8 mouse cellular contexts compared by ENCODE assay signal in the genomic region with DNA sequence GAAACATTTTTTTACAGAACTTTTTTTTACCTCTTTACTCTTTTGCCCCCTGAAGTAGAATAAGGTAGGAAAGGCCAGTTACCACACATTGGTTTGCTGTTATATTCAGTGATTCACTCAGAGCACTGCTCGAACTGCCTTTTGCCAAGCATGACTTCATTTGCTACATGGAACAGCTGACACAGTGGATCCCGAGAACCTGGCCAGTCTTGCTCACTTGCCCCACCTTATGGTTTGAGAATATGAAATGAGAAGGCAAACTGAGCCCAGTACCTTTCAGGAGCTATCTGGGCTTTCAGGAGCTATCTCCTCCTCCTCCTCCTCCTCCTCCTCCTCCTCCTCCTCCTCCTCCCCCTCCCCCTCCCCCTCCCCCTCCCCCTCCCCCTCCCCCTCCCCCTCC. TPM values are rescaled to one million over a fixed set of nuclear protein-coding genes. Genes with fewer than 3 reads are reported as not detected.
DNase-seq lines count a peak whose midpoint lies in the region; ATAC-seq and TF ChIP-seq lines count a peak whose summit lies in the region.

No protein-coding gene starts in this region.

- TF ChIP-seq CTCF in gastrocnemius, adult 2 months (IDR thresholded peaks at IDR 0.05) = peak; percentile 58

- H3K4me3 ChIP-seq in gastrocnemius, adult 2 months = no peak overlapping the region

- DNase-seq in gastrocnemius, adult 2 months = peak; percentile 71
- no peak for DNase-seq in gastrocnemius, postnatal 4 days (ENCODE audit: low spot score in 2 of 2)
- peak; percentile 25 for DNase-seq in urinary bladder, postnatal 25 days (ENCODE audit: low spot score)
- no peak for DNase-seq in urinary bladder, adult 18-20 months (ENCODE audit: low spot score in 2 of 2)
- DNase-seq in gastrocnemius, adult 8-10 months (ENCODE audit: low spot score in 2 of 2) = peak; percentile 15 to 33
- DNase-seq in ovary, postnatal 14 days (ENCODE audit: low spot score) = no peak

- H3K27ac ChIP-seq in gastrocnemius, adult 2 months = peak overlapping the region; percentile 73

- ATAC-seq in megakaryocyte progenitor cell, adult 5-6 weeks (replicated peaks; ENCODE audit: poor library complexity) = peak; percentile 71
- ATAC-seq in inflammation-experienced regulatory T-cells, adult 6 months = no peak

- intact Hi-C loops in gastrocnemius, adult 2 months (cut with DNase I) = no loop called here

RNA-seq across cellular contexts. Expression of gene Ppp6r2, which starts 22.2 kb away (rescaled TPM):
- 10 to 100 TPM; 90.7 to 94.1 TPM for total RNA-seq in gastrocnemius, adult 2 months (2021)
- 10 to 100 TPM; 64.2 to 70.0 TPM for total RNA-seq in gastrocnemius, postnatal 4 days (2021)
- total RNA-seq in gastrocnemius, adult 8-10 months (2022) = 100 to 1,000 TPM in 3 of 4 experiments, 10 to 100 TPM in 1; 97.2 to 102 (median 101) TPM
- total RNA-seq in megakaryocyte progenitor cell, adult 5-6 weeks (2015) = 8.5 and 11.8 TPM in 2 replicates
- total RNA-seq in megakaryocyte progenitor cell, adult 5-6 weeks (2017) = 9.8 and 11.2 TPM in 2 replicates
- 10 to 100 TPM; 21.5 to 33.7 (median 30.1) TPM for polyA plus RNA-seq in inflammation-experienced regulatory T-cells, adult 6 months (2017; shearing (Covaris generic))

RNA-seq across cellular contexts. Expression of gene Dennd6b, which starts 37.3 kb away (rescaled TPM):
- 10 to 100 TPM in 1 of 2 experiments, 1 to 10 TPM in 1; 8.9 to 10.9 TPM for total RNA-seq in gastrocnemius, adult 2 months (2021)
- total RNA-seq in gastrocnemius, postnatal 4 days (2021) = 1 to 10 TPM; 7.9 to 9.0 TPM
- total RNA-seq in gastrocnemius, adult 8-10 months (2022) = 1 to 10 TPM; 8.3 to 9.4 (median 9.2) TPM
- total RNA-seq in megakaryocyte progenitor cell, adult 5-6 weeks (2015) = 1.6 and 2.4 TPM in 2 replicates
- total RNA-seq in megakaryocyte progenitor cell, adult 5-6 weeks (2017) = 1.3 and 2.5 TPM in 2 replicates
- polyA plus RNA-seq in inflammation-experienced regulatory T-cells, adult 6 months (2017; shearing (Covaris generic)) = 10 to 100 TPM in 2 of 3 experiments, 1 to 10 TPM in 1; 3.4 to 16.7 (median 13.6) TPM

RNA-seq across cellular contexts. Expression of gene Plxnb2, which starts 53.0 kb away (rescaled TPM):
- total RNA-seq in gastrocnemius, adult 2 months (2021) = 1 to 10 TPM; 8.3 to 8.7 TPM
- 10 to 100 TPM; 81.0 to 84.7 TPM for total RNA-seq in gastrocnemius, postnatal 4 days (2021)
- 1 to 10 TPM; 4.5 to 6.3 (median 5.3) TPM for total RNA-seq in gastrocnemius, adult 8-10 months (2022)
- 12.1 and 12.6 TPM in 2 replicates for total RNA-seq in megakaryocyte progenitor cell, adult 5-6 weeks (2015)
- 9.3 and 14.5 TPM in 2 replicates for total RNA-seq in megakaryocyte progenitor cell, adult 5-6 weeks (2017)
- 1 to 10 TPM; 1.0 to 3.7 (median 1.7) TPM for polyA plus RNA-seq in inflammation-experienced regulatory T-cells, adult 6 months (2017; shearing (Covaris generic))

Comparison
In these comparisons a context has a peak if more than half of its experiments do, and no peak if none do; other contexts are left out.
1. DNase-seq: peak in gastrocnemius, adult 2 months (single experiment), urinary bladder, postnatal 25 days (single experiment) and gastrocnemius, adult 8-10 months (2 of 2); none in gastrocnemius, postnatal 4 days (0 of 2), urinary bladder, adult 18-20 months (0 of 2) and ovary, postnatal 14 days (single experiment).
2. RNA of gene Plxnb2, which starts 53.0 kb away (total RNA-seq): 81.0 to 84.7 TPM in gastrocnemius, postnatal 4 days; 9.3 to 14.5 TPM in megakaryocyte progenitor cell, adult 5-6 weeks, 8.3 to 8.7 TPM in gastrocnemius, adult 2 months and 4.5 to 6.3 TPM in gastrocnemius, adult 8-10 months; every median in the first group is over 4 times any median in the second.
3. RNA of gene Ppp6r2, which starts 22.2 kb away (total RNA-seq): 97.2 to 102 TPM in gastrocnemius, adult 8-10 months, 90.7 to 94.1 TPM in gastrocnemius, adult 2 months and 64.2 to 70.0 TPM in gastrocnemius, postnatal 4 days; 8.5 to 11.8 TPM in megakaryocyte progenitor cell, adult 5-6 weeks; every median in the first group is over 4 times any median in the second.